Mouse (Mus musculus): Measurements from ENCODE around the gene Mtrex. TPM values are rescaled to one million over a fixed set of nuclear protein-coding genes. Genes with fewer than 3 reads are reported as not detected.

Gene Mtrex
- total and polyA plus RNA-seq, 2 experiments from 2014 or later, result 18.8 to 38.8 TPM

DNA sequence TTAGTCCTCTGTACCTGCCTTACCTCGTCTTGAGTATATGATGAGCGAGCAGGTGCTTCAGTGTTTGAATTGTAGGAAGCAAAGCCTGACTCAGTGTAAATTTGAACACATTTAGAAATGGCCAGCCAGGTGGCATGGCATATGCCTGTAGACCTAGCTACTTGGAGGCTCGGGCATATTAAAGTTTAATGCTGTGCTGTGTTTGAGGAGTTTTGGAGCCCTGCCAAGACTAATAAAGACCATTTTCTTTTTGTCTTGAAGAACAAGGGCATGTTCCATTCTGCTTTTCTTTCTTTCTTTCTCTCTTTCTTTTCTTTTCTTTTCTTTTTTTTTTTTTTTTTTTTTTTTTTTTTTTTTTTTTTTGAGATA, 93.3 kb downstream of the Mtrex start:
- Histone ChIP-seq H3K4me1 (ENCODE audit: insufficient read depth, low read length) (no peaks in the 10 kb centered on the region), H3K36me3 (ENCODE audit: insufficient read depth, low read length) (no peaks in the 10 kb centered on the region), H3K9ac (replicated peaks; ENCODE audit: low read length) (no peak overlapping the region), H3K27ac (no peak overlapping the region), H3K4me3 (ENCODE audit: low read length) (no peak overlapping the region), H3K27me3 (ENCODE audit: insufficient read depth, low read length) (no peaks in the 10 kb centered on the region), H3K4me2 (ENCODE audit: low read depth, low read length) (no peak overlapping the region), H3K9me3 (ENCODE audit: low read length) (no peaks in the 10 kb centered on the region)
- no peak for ATAC-seq
- 59% methylated on average over 3 of the region's 3 CpGs for WGBS
- TF ChIP-seq CTCF (IDR thresholded peaks at IDR 0.05; ENCODE audit: low read depth), result no peak
- DNase-seq (ENCODE audit: low spot score), result peak; percentile 25

DNA sequence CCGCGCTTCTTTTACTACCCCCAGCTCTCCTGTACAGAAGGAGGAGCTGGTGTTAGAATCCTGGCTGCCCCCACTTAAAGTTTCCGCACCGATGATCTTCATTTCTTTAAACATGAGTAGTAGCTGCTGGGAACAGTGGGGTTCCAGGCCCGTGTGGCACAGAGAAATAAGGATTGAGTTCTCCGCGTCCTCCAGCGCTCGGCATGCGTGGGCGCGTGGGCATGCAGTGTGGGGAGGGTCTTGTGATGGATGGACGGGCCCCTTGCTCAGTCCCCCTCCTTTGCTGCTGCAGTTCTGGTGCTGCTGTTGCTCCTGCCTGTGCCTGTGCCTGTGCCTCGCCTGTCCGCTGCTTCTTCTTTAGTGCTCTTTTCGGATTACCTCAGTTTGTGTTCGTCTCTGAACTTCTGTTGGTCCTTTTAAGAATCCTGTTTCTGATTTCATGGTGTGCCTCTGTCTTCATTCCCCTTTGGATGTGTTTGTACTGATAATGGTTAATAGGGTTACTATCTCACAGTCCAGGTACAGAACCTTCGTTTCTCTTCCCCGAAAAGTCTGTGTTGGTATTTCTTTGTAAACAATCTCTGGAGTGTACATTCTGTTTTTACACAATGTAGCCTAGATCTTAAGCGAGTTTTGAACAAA, 93.8 kb downstream of the Mtrex start:
- Histone ChIP-seq H3K27me3 (ENCODE audit: insufficient read depth, low read length) (no peaks in the 10 kb centered on the region), H3K4me3 (ENCODE audit: low read length) (no peak overlapping the region), H3K36me3 (ENCODE audit: insufficient read depth, low read length) (no peaks in the 10 kb centered on the region), H3K4me1 (ENCODE audit: insufficient read depth, low read length) (no peaks in the 10 kb centered on the region), H3K9ac (replicated peaks; ENCODE audit: low read length) (no peak overlapping the region), H3K4me2 (ENCODE audit: low read depth, low read length) (peak overlapping the region; percentile 38), H3K9me3 (ENCODE audit: low read length) (no peaks in the 10 kb centered on the region), H3K27ac (no peak overlapping the region)
- no peak for TF ChIP-seq CTCF (IDR thresholded peaks at IDR 0.05; ENCODE audit: low read depth)
- no peak for ATAC-seq
- DNase-seq (ENCODE audit: low spot score), result no peak
- 43% methylated on average over 20 of the region's 20 CpGs for WGBS

DNA sequence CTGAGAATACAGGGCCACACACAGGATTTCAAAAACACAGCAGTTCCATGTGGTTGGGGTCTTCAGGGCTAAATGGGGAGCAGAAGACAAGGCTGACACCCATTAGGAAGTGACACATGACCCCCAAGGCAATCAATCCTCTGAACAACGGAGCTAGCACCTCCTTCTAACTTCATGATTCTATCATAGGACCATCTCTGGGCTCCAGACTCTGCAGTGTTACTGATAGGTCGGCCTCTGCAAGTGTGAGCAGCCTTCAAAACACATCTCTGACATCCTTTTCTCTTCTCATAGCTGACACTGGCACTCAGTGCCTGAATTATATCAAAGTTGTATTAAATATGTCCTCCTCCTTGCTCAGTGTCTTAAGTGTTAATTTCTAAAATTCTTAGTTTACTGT, 94.6 kb downstream of the Mtrex start:
- ATAC-seq (no peak), DNase-seq (ENCODE audit: low spot score) (no peak)
- no peak for TF ChIP-seq CTCF (IDR thresholded peaks at IDR 0.05; ENCODE audit: low read depth)
- no peaks in the 10 kb centered on the region for H3K27me3 ChIP-seq (ENCODE audit: insufficient read depth, low read length)
- H3K9ac ChIP-seq (replicated peaks; ENCODE audit: low read length), result no peak overlapping the region
- no peaks in the 10 kb centered on the region for H3K9me3 ChIP-seq (ENCODE audit: low read length)
- no peaks in the 10 kb centered on the region for H3K4me1 ChIP-seq (ENCODE audit: insufficient read depth, low read length)
- no peaks in the 10 kb centered on the region for H3K36me3 ChIP-seq (ENCODE audit: insufficient read depth, low read length)
- no peak overlapping the region for H3K4me2 ChIP-seq (ENCODE audit: low read depth, low read length)
- H3K4me3 ChIP-seq (ENCODE audit: low read length), result no peak overlapping the region
- no peak overlapping the region for H3K27ac ChIP-seq
- 38% methylated on average over 2 of the region's 2 CpGs for WGBS

DNA sequence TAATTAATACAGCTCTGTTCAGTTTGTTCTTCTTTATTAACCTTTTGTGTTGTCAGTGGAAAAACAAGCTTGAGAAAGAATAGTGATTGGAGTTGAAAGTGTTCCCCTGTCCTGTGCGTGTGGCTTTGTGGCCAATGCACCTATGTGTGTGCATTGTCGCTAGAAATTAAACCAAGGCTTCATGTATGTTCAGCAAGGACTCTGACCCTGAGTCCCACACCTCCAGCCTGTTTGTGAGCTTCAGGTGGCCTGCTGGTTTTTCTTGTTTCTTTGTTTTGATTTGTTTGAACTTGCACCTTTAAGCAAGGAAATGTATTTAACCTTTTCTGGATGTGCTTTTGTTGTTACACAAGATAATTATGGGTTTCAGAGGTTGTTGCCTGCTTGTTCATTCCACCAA, 97.6 kb downstream of the Mtrex start:
- DNase-seq (ENCODE audit: low spot score) (no peak), ATAC-seq (no peak)
- Histone ChIP-seq H3K27me3 (ENCODE audit: insufficient read depth, low read length) (no peaks in the 10 kb centered on the region), H3K9me3 (ENCODE audit: low read length) (no peaks in the 10 kb centered on the region), H3K27ac (no peak overlapping the region), H3K36me3 (ENCODE audit: insufficient read depth, low read length) (no peaks in the 10 kb centered on the region), H3K4me1 (ENCODE audit: insufficient read depth, low read length) (no peaks in the 10 kb centered on the region), H3K4me2 (ENCODE audit: low read depth, low read length) (no peak overlapping the region), H3K9ac (replicated peaks; ENCODE audit: low read length) (no peak overlapping the region), H3K4me3 (ENCODE audit: low read length) (no peak overlapping the region)
- WGBS, result 96% methylated on average over 2 of the region's 2 CpGs
- TF ChIP-seq CTCF (IDR thresholded peaks at IDR 0.05; ENCODE audit: low read depth), result no peak

DNA sequence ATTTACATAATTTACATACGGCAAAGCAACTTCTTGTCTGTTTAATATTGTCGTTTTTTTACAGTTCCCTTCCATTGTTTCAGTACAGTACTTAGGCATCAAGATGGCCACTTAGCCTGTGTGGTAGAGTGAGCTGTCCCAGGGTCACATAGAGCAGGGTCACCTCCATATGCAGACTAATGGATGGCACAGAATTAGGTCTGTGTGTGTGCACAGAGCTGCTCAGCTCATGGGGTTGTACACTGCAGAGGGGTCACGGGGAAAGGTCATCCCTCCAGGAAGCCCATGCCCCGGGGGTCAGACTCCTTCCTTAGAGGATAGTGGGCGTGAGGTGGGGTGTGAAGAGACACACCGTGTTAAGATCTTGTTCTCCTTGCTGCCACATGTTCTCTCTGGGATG, 101.7 kb downstream of the Mtrex start:
- H3K4me2 ChIP-seq (ENCODE audit: low read depth, low read length), result no peak overlapping the region
- TF ChIP-seq CTCF (IDR thresholded peaks at IDR 0.05; ENCODE audit: low read depth), result no peak
- H3K27me3 ChIP-seq (ENCODE audit: insufficient read depth, low read length), result no peaks in the 10 kb centered on the region
- H3K36me3 ChIP-seq (ENCODE audit: insufficient read depth, low read length), result no peaks in the 10 kb centered on the region
- no peak overlapping the region for H3K9ac ChIP-seq (replicated peaks; ENCODE audit: low read length)
- ATAC-seq (peak; percentile 45; the same call in 1 of the 2 replicates), DNase-seq (ENCODE audit: low spot score) (no peak)
- H3K4me3 ChIP-seq (ENCODE audit: low read length), result no peak overlapping the region
- WGBS, result 58% methylated on average over 6 of the region's 6 CpGs
- H3K4me1 ChIP-seq (ENCODE audit: insufficient read depth, low read length), result no peaks in the 10 kb centered on the region
- H3K27ac ChIP-seq, result no peak overlapping the region
- no peaks in the 10 kb centered on the region for H3K9me3 ChIP-seq (ENCODE audit: low read length)

DNA sequence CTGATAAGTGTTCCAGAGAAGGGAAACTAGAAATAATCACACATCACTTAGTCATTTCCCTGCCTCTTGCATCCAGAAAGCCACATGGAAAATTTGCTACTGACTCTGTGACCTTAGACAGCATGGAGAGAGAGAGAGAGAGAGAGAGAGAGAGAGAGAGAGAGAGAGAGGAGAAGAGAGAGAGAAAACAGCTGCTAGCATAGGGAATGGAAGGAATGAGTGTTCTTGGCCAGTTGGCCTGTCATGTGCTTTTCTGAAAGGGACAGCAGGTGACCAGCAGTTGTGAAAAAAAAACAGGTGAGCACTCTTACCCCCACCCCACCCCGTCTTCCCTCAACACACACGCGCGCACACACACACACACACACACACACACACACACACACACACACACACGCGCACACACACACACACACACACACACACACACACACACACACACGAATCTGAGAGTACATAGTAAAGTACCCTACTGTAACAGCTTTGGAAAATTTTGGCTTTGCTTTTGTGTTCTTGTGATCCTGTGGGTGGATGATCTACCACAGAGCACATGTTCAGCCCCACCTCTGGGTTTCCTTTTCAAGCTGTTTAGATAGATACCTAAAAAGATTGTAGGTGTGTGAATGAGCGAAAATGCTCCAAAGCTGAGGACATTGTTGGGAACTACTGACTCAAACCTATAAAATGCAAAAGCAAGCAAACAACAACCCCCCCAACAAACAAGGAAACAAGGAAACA, 103.1 kb downstream of the Mtrex start:
- H3K27me3 ChIP-seq (ENCODE audit: insufficient read depth, low read length), result no peaks in the 10 kb centered on the region
- no peak overlapping the region for H3K27ac ChIP-seq
- H3K4me2 ChIP-seq (ENCODE audit: low read depth, low read length), result no peak overlapping the region
- no peaks in the 10 kb centered on the region for H3K4me1 ChIP-seq (ENCODE audit: insufficient read depth, low read length)
- no peak overlapping the region for H3K9ac ChIP-seq (replicated peaks; ENCODE audit: low read length)
- DNase-seq (ENCODE audit: low spot score) (no peak), ATAC-seq (no peak)
- TF ChIP-seq CTCF (IDR thresholded peaks at IDR 0.05; ENCODE audit: low read depth), result no peak
- H3K9me3 ChIP-seq (ENCODE audit: low read length), result no peaks in the 10 kb centered on the region
- no peaks in the 10 kb centered on the region for H3K36me3 ChIP-seq (ENCODE audit: insufficient read depth, low read length)
- WGBS, result 77% methylated on average over 8 of the region's 8 CpGs
- no peak overlapping the region for H3K4me3 ChIP-seq (ENCODE audit: low read length)

Data from hindbrain, postnatal 0 days (tissue).